Mouse (Mus musculus): ENCODE data around the gene Tnks2.
"Not testable (repeated sequence)": the region's sequence is repeated elsewhere in the genome, so short reads cannot be mapped to it uniquely, and the experiment has no call there.

The Tnks2 gene

DNA sequence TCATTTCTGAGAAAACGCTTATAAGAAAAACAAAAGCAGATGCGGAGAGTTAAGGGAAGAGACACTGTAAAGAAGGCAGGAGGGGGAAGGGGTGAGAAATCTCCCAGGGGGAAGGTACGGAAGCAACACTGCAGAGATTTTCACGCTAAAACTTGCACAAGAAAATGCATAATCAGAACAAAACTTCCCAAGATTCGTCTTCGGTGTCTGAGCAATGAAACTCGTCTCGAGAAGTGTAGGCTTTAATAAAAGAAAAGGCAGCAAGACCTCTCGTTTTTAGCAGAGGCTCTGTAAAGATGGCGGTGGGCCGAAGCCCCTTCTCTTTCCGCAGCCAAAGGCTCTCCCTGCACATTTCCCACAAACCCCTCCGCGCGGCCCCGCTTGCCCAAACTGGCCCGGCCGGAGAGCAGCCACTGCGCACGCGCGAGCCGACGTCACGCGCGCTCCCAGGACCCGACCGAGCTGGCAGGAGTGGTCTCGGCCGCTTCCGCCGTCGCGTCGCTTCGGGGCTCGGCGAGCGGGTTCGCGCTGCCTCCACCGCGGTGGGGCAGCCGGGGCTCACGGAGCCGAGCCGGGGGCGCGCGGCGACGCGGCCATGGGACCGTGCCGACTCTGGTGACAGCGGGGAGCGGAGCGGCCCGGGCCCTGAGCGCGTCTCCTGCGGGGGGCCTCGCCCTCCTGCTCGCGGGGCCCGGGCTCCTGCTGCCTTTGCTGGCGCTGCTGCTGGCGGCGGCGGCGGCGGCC is at the start of gene Tnks2:
TSS of gene Tnks2 (plus strand) at position 445 of the 744 bp plus-strand sequence.
- peak; percentile 98 for DNase-seq

- DNase-seq = no peak
Observed at GRCm38 (mm10) chr19:36789873-36790733, 43.9 kb upstream of the Tnks2 start.

GRCm38 (mm10) chr19:36792589-36792988 is 41.4 kb upstream of the Tnks2 start:
- no peak for DNase-seq

GRCm38 (mm10) chr19:36793450-36793849 is 40.6 kb upstream of the Tnks2 start:
- DNase-seq = no peak

DNA sequence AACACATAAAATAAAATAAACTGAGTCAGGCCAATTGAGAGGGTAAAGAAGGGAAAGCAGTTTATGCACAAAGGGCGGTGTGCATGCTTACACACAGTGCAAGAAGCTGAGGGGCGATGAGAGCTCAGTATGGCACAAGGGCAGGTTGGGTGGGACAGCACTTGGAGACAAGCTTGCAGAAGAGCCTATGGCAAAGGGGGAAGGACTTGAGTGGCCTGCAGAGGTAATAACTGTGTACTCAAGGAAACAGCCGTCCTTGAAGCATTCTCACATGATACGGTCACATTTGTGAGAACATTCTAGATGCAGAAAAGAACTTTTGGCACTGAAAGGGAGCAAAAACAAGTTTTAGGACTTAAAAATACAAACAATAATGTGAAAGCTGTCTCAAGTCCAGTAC is 40.0 kb upstream of the Tnks2 start:
- DNase-seq = no peak

DNA sequence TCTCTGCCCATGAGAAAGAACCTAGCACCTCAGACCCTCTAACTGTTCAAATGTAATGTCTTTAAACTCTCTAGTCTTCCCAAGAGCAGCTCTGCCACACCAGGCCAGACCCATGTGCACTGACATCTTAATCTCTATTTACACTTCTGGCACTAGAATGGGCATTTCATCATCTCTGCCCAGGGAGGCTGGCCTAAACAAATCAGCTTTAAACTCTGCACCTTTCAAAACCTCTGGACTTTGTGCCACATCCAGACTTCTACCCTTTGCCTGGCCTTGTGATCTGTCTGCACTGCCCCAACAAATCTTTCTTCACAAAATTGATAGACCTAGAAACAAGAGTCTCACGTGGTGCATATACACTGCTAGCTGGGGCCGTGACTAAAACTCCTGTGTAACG is 38.8 kb upstream of the Tnks2 start:
- no peak for DNase-seq

DNA sequence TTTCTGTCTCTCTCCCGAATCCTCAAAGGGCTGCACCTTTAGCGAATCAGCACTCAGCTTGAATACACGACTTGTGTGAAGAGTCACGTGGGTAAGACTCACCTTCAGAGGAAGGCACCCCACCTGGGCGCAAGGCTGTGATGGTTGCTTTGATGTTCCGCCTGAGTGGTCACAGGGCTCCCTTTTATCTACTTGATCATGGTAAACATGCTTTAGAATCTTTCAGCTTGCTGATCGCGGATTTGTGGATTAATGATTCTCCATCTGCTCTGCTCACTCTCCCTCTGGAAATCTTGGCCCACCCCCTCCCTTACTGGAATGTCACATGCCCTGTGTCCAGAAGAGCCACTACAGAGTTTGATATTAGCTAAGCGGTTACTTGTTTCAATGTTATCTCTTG is 37.1 kb upstream of the Tnks2 start:
- DNase-seq = no peak

DNA sequence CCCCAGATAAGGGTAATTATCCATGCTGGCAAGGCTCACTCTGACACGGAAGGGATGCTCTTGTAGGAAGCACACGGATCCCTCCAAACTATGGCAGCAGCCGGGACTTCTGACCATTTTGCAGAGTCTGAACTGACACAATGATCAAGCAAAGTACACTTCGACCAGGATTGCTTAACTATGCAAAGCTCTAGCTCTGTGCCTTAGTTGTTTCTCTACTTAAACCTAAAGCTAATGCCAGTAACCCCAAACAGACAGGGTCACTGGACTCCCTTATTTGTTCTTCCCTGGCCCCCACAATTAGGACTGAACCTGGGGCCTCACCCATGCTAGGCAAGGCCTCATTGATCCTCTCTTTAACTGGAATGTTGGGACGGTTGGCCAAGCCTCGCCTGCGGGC is 33.7 kb upstream of the Tnks2 start:
- DNase-seq = no peak

DNA sequence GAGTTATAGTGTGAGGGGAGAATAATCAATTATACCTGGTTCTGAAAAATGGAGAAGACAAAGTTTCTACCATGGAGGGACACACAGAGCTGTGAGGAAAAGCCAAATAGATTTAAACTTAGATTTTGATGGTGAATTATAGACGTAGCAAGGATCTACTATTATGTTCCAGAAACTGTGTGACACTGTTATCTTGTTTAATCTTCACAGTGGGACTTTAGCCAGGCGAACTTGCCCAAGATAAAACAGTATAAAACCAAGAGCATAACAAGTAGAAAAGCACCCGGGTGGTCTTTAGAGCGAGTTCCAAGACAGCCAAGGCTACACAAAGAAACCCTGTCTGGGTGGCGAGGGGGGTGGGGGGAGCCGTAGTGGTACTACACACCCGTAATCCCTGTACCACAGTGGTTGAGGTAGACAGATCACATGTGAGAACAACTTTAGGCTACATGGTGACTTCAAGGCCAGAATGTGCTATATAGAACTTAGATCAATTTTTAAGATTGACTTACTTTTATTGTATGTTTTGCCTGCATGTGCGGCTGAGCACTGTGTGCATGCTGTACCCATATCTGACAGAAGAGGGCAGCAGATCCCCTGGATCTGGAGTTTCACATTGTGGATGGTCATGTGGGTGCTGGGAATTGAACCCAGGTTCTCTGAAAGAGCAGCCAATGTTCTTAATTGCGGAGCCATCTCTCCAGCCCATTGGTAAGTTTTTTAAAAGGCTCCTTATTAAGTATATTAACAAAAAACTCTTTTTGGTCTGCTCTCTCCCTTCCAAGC is 32.0 kb upstream of the Tnks2 start:
- no peak for DNase-seq

- no peak for DNase-seq
Observed at GRCm38 (mm10) chr19:36803403-36803802, 30.6 kb upstream of the Tnks2 start.

GRCm38 (mm10) chr19:36806842-36807241 is 27.2 kb upstream of the Tnks2 start:
- DNase-seq = no peak

DNA sequence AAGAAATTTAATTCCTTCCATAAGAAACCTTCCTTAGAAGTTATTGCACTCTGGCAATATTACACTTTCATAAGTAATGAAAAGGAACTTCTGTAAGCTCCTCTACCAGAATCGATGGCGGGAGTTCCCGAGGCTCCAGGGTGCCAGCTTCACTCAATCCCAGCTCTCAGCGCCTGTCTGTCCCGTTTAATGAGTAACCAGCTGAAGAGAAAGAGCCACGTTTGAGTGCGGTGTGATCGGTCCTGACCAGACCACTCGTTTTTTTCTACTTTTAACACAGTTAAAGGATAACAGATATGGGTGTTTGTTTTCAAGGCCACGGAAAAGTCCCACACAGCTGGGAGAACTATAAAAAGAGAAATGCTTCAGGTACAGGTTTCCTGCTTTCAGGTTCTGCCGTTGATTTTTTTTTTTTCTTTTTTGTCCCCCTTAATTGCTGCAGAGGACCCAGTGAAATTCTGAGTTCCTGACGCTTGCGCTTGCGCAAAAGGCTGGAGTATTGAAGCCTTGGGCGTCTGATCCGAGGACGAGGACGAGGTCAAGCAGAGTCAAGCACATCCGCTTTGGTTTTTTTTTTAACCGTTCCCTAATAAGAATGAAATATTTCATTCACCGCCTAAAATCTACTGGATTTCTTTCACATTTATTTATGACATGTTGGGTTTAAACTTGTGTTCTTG is 25.5 kb upstream of the Tnks2 start:
- peak; percentile 32 for DNase-seq

DNA sequence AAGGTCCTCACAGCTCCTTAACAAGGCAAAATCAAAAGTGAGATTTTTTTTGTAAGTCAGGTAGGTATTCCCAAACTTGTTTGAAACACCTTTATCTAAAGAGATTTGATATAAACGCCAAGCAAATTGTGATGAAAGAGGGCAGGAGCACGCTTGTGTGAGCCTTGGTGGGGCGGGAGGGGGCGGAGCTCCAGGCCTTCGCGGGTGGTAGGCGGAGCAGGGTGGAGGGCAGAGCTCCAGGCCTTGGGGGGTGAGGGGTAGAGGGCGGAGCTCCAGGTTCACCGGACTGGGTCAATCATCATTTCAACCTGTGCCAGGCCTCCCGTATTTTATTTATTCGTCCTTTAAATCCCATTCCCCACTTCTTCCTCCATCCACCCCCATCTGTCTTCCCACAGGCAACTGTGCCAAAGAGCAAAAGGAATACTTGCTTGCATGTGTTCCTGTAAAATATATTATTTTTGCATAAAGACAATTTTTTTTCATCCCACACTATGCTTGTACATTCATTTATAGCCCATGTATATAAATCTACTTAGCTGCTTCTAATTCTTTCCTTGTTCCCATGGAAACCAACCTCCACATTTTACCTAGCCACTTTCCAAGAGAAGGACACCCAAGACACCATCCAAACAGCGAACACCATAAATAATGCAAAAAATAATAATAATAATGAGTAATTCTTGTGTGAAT is 24.4 kb upstream of the Tnks2 start:
- no peak for DNase-seq

GRCm38 (mm10) chr19:36812011-36812410 is 22.0 kb upstream of the Tnks2 start:
- no peak for DNase-seq

DNA sequence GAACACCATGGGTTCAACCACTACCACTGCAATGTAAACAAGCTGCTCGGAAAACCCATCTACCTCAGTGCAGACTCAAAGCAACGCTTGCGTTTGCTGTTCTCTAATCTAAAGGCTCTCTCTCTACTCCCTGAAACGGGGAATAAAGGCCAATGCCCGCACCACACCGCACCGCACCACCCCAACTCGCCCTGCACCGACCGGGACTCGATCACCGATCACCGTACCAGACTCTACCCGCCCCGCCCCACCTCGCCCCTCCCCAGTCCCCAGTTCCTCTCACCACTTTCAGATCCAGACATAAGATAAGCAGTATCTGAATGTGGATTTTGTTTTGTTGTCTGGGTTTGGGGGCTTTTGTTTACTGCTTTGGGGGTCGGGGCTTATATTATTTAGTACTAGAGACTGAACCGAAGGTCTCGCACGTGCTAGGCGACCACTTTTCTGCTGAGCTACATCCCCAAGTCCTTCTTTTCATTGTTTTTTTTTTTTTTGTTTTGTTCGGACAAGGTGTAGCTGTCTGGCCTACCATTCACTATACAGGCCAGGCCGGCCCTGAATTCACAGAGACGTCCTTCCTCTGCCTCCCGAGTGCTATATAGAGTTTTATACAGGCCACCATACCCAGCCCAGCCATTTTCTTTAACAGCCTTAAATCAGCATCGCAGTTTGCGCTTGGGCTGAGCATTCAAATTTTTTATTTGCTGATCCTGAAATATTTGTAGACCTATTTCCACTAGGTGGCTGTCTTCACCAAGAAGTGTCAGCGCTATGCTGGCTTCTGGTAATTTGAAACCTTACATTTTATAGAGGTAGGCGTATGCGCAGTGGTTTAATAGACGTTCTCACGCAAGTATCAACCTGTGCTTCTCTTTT is 18.4 kb upstream of the Tnks2 start:
- DNase-seq = peak; percentile 88

GRCm38 (mm10) chr19:36818141-36818885 is 15.7 kb upstream of the Tnks2 start:
- peak; percentile 66 for DNase-seq

DNA sequence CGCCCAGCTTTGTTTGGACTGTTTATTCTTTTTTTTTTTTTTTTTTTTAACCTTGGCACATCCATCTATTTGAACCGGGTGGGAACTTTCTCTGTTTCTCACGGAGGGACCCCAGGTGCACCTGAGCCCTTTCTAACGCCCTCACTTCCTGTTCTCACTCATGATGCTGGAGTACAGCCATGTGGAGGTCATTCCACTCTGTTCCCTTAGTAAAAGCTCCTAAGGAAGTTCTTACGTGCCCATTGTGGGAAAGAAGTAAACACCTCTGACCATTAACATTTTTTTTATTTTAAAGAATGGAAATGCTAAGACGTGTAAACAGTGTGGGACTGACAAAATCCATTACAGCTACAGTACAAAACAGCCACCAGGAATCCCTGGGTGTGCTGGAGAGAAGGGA is 14.8 kb upstream of the Tnks2 start:
- no peak for DNase-seq

GRCm38 (mm10) chr19:36820469-36820868 is 13.6 kb upstream of the Tnks2 start:
- DNase-seq = no peak

DNA sequence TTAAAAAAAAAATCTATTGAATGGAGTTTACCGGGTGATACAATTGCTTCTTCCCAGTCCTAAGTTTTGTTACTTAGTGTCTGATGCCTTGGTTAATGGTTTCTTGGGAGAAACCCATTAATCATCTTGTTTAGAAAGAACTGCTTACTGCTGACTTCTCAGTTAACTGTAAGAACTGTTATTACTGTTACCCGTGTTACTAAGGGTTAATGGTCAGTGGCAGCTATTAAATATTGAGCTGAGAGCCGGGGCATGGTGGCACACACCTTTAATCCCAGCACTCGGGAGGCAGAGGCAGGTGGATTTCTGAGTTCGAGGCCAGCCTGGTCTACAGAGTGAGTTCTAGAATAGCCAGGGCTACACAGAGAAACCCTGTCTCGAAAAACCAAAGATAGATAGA is 12.7 kb upstream of the Tnks2 start:
- not testable (repeated sequence) for DNase-seq

- no peak for DNase-seq
Observed at GRCm38 (mm10) chr19:36822701-36823100, 11.3 kb upstream of the Tnks2 start.

Data from embryo, embryonic 11 days (tissue).